Mouse (Mus musculus) embryonic facial prominence, embryonic 15.5 days (tissue): ENCODE measurements around the gene Coq8a. TPM values are rescaled to one million over a fixed set of nuclear protein-coding genes. Genes with fewer than 3 reads are reported as not detected.

Experiments used
- polyA plus RNA-seq: library from polyadenylated mRNA; unstranded; fragments of >200 nt; fragmentation: Nextera tagmentation; extraction: Ambion mirVana; gene quantifications from 2 replicates; pipeline ENCODE4 v1.2.1, GENCODE M21; 2015

The Coq8a gene
- polyA plus RNA-seq, 1 experiment from 2014 or later: 12.1 TPM

Other genes starting within 250 kb of the Coq8a start
- gene Cdc42bpa, start 239.1 kb downstream of the Coq8a start, polyA plus RNA-seq: 16.3 and 17.9 TPM in 2 replicates
- 22.3 and 24.6 TPM in 2 replicates for gene Psen2, start 63.8 kb upstream of the Coq8a start, polyA plus RNA-seq
- 12.3 and 13.5 TPM in 2 replicates for gene Itpkb, start 130.9 kb upstream of the Coq8a start, polyA plus RNA-seq